Mouse (Mus musculus): ENCODE results near the gene Pter. TPM values are rescaled to one million over a fixed set of nuclear protein-coding genes. Genes with fewer than 3 reads are reported as not detected.

Pter gene
- total RNA-seq (2017), result 0.97 to 2.8 TPM (median 2.0 TPM) in 3 replicates

DNA sequence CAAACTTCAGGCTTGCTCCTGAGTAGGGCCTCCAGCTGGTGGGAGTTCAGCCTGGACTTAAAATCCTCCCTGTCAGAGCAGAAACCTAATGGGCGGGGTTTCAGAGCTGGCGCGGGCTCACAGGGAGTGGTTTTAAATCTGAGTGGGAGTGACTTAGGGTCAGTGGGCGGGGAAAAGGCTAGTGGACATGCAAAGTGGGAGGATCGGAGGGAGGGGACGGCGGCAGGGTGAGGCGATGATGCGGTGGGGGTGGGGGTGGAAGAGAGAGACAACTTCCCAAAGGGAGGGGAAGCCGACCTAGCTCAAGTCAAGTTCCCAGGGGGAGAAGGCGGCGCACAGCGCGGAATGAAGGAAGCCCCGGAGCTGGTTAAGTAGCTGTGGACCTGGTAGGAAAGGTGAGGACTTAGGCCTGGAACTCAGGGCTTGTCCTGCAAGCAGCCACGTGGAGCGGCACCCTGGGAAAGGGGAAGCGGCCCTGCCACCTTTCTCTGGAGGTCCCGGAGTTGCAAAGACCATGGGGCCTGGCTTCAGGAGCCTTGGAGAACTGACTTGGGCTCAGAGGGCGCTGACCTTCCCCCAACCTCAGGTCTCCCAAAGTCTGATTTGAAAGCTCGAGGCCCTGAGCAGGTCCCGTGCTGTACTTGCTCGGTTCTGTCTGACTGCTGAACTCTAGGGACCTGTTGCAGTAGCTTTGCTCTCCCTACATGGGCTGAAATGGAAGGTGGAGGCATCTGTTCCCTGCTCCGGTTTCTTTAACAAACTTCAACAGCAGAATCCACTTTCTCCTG lies at the start of gene Pter:
Pter (plus strand) TSS at position 238 of the 788 bp plus-strand sequence.
- ATAC-seq (replicated peaks; ENCODE audit: insufficient number of reproducible peaks, low FRiP score, low TSS enrichment, poor library complexity, severe bottlenecking), result peak; percentile 92

DNA sequence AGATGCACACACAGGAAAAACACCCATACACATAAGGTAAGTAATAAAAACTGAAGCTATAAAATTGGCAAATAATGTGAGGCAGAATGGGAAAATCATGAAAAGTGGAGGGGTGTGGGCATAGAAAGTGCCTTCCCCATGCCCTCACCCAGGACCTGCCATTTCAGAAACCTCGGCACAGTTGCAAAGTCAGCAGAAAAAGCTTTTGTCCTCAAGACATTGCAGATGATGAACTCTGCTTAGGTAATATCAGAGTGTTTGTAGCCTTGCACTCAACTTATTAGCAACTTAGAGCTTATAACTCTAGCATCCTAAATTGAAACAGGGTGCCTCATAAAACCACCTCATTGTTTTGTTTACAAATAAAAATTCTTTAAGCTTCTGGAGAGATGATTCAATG lies 49.6 kb upstream of the Pter start:
- ATAC-seq (replicated peaks; ENCODE audit: insufficient number of reproducible peaks, low FRiP score, low TSS enrichment, poor library complexity, severe bottlenecking), result no peak

DNA sequence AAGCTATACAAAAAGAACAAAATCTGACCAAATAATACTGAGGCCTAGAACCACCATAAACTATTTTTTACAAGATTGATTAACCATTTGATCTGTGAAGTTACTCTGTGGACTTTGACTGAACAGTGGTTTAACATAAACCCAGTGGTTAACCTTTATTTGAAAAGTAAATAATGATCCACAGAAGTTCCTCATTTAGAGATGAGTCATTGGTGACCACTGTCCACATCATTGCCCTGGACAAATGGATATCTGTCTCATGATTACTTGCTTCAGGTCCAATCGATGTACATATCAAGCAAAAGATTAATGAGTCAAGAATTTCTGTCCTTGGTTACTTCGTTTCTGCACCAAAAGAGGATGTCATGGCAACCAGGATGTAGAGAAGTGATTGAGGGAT lies 44.3 kb upstream of the Pter start:
- ATAC-seq (replicated peaks; ENCODE audit: insufficient number of reproducible peaks, low FRiP score, low TSS enrichment, poor library complexity, severe bottlenecking), result no peak

DNA sequence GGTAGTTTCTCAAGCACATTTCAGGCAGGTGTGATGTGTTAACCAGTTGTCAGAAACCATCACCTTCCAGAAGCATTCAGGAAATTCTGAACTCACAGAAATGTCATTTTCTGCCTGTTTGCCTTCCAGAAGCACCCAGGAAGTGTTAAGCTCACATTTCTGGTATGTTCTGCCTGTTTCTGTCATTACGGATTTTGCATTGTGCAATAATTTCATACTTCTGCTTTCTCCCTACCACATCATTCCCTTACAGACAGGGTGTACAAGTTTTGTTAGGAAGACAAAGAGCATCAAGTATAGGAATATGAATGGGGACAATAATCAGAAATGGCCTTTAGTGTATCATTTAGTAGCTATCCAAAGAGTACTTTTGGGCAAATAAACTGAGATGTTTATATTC lies 42.8 kb upstream of the Pter start:
- ATAC-seq (replicated peaks; ENCODE audit: insufficient number of reproducible peaks, low FRiP score, low TSS enrichment, poor library complexity, severe bottlenecking), result no peak

DNA sequence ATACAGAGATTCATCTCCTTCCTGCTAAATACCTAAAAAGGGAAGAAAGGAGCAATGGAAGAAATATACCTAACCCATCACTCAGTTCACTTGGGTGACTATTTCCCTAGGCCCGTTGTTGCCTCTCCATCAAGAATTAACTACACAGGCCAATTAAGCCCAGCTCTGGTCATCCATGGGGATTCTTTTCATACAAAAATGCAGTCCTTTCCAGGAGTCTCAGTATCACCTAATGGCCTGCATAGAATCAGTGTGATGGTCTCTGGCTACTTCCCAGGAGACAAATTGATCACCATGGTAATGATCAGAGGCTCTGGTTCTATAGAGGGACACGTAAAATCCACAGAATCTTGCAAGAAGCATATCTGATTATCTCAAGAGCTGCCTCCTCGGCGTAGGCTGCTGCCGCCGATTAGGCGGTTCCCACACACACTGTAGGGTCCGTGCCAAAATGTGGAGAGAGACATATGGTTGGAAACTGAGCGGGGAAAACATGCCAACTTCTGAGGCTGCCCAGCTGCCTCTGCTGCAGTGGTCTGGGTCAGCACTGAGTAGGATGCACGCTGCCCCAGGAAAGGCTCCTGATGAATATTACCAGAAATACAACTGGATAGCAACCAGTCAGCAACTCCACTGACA lies 40.4 kb upstream of the Pter start:
- ATAC-seq (replicated peaks; ENCODE audit: insufficient number of reproducible peaks, low FRiP score, low TSS enrichment, poor library complexity, severe bottlenecking), result no peak

DNA sequence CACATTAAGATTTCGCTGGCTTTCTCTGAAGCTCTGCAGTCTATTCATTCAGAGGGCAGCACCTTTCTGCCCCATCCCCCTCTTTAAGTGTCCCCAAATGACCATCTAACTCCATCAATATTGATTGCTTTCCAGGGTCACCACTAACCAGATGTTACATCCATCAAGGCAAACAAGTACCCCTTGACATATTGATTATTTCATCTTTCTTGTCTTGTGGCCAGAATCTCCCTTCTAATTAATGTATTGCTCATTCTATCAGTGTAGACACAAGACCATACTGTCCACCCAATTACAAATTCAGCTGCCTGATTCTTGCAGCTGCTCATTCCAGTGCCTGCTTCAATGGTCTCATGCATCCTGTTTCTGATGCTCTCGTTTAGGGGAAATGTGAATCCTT lies 36.8 kb upstream of the Pter start:
- ATAC-seq (replicated peaks; ENCODE audit: insufficient number of reproducible peaks, low FRiP score, low TSS enrichment, poor library complexity, severe bottlenecking), result no peak

DNA sequence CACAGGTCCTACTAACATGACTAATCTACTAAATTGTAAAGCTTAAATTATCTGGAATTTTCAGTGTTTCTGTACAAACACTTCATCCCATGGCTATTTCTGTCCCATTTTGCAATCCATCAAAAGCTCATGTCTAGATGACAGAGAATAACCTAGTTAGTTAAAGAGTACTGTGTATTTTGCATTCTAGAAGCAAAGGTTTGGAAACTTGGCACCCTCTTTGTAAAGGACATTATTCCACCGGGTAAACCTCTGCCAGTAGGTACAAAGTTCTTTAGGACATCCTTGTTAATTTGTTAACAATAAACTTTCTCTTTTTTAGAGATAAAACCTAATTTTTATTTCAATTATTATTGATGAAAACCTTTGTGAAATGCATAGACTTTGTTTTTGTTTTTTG lies 18.1 kb upstream of the Pter start:
- ATAC-seq (replicated peaks; ENCODE audit: insufficient number of reproducible peaks, low FRiP score, low TSS enrichment, poor library complexity, severe bottlenecking), result no peak

DNA sequence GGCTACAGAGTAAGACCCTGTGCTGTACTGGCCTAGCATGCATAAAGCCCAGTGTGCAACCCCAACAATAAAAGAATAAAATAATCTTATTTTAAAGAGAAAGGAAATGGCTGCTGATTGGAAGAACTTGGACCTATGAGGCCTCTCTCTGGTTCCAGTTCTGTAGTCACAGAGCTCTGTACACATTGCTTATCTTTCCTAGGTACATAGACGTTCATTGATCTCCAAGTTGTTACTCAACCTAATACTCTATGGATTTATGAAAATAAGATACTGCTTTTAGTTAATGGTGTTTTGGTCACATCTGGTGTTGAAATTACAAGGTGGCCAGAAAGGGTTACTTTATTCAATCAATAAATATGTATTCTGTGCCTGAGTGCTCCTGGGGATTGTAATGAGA lies 1.8 kb downstream of the Pter start:
- no peak for ATAC-seq (replicated peaks; ENCODE audit: insufficient number of reproducible peaks, low FRiP score, low TSS enrichment, poor library complexity, severe bottlenecking)

DNA sequence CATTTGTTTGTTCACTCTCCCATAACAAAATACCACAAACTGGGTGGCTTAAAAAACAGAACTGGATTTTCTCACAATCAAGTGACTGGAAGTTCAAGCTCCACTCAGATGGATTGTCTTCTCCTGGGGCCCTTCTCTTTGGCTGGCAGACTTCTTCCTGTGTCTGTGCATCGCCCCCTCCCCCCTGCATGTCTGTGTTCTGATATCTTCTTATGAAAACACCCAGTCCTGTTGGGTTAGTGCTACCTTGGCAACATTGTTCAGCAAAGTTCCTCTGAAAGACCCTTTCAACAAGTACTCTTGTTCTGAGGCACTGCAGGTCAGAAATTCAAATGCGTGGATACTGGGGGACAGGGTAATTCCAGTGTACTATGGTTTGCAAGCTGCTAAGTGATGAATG lies 6.5 kb downstream of the Pter start:
- no peak for ATAC-seq (replicated peaks; ENCODE audit: insufficient number of reproducible peaks, low FRiP score, low TSS enrichment, poor library complexity, severe bottlenecking)

DNA sequence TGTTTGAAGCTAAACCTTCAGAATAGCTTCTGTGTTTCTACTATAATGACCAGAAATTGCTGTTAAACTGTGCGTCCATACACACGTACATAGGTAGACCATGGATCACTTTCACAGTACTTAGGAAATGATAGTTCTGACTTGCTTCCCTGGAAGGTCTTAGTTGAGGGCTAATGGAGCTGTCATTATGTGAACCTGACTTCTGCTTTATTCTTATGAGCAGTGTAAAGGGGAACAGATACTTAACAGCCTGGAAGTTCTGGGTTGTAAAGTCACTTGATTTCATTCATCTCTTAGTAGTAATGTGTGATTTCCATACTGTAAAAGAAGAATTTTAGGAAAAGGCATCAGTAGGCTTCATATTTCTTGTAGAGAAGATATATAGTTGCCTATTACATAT lies 10.1 kb downstream of the Pter start:
- no peak for ATAC-seq (replicated peaks; ENCODE audit: insufficient number of reproducible peaks, low FRiP score, low TSS enrichment, poor library complexity, severe bottlenecking)

DNA sequence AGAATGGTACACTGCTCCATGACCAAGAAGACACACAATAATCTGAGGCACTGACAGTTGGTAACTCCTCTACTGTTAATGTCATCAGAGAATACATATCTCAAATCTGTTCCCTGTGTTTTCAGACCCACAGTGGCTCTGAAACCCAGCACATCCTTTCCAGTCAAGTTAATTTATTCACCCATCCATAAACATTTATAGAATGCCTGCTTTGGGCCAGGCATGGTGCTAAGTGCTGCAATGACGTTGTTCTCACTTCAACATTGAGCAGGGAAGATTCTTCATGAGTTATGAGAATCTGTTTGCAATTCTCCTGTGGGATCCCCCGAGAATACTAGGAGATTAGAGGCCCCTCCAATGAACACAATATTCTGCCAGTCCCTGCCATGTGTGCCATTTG lies 11.4 kb downstream of the Pter start:
- no peak for ATAC-seq (replicated peaks; ENCODE audit: insufficient number of reproducible peaks, low FRiP score, low TSS enrichment, poor library complexity, severe bottlenecking)

DNA sequence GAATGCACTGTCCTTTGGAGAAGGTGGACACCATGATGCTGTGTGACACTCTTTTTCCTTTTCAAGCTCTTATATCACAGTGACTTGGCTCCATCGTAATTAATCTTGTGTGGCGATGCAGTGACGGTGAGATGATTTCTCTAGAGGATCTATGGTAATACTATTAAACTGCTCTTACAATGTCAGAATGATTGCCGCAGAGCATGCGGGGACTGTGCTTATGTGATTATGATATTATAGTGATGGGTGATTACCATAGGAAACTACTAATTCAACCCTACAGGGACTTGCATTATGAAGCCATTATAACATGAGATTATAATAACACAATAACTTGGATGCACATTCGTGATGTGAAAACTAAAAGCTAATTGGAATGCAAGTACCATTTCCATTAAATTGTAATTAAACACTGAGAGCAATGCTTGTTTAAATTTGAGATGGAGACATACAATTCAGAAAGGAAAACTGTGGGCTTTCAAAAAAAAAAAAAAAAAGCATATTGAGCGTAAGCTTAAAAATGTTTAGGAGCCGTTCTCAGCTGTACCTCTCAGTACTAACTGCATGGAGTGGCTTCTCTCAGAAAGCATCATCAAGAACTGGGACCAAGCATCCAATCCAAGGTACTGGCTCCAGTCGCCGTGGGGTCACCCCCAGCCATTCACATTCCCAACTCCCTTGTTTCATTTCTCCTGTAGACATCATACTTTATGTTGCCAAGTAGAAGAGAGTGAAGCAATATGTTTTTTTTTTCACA lies 13.8 kb downstream of the Pter start:
- no peak for ATAC-seq (replicated peaks; ENCODE audit: insufficient number of reproducible peaks, low FRiP score, low TSS enrichment, poor library complexity, severe bottlenecking)

DNA sequence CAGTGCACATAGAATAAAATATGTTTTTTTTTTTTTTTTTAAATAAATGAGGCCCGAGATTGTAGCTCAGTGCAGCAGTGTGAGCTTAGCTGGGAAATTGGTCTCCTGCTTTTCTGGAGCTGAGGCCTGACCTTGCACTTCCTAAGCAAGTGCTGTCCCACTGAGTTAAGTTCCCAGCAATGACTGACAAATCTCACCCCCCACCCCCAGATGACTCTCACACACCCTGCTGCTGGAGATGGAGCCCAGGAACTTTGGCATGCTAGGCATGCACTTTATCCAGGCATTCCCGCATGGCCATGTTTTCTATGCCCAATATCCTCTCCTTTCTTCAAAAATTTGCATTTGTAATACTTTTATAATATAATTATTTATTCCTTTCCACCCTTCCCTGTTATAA lies 14.8 kb downstream of the Pter start:
- ATAC-seq (replicated peaks; ENCODE audit: insufficient number of reproducible peaks, low FRiP score, low TSS enrichment, poor library complexity, severe bottlenecking), result no peak

DNA sequence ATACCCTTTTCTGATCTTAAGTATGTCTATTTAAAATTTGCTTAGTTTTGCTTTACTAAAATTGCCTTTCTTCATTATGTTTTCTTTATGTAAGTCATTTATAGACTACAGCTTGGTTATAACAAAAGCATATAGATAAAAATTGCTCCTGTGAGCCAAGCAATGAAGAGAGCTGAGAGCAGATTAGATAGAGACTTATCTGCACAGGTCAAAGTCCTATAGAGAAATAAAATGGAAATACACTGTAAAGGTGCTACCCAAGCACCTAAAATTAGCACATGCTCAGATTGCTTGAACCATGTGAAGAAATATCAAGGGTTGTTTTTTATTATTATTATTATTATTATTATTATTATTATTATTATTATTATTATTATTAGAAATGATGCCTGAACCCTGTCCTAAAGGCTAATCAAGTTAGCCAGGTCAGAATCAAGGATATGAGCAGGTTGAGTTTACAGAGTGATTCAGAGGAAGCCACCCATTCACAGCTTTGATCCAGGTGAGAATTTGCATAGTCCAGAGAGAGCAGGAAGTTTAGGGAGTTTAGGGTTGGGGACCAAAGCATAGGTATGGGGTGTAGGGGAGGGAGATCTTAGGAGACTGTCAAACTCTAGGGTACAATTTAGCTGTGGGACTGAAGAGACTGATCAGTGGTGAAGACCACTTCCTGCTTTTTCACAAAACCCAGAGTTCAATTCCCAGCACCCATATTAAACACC lies 33.0 kb downstream of the Pter start:
- ATAC-seq (replicated peaks; ENCODE audit: insufficient number of reproducible peaks, low FRiP score, low TSS enrichment, poor library complexity, severe bottlenecking), result no peak

DNA sequence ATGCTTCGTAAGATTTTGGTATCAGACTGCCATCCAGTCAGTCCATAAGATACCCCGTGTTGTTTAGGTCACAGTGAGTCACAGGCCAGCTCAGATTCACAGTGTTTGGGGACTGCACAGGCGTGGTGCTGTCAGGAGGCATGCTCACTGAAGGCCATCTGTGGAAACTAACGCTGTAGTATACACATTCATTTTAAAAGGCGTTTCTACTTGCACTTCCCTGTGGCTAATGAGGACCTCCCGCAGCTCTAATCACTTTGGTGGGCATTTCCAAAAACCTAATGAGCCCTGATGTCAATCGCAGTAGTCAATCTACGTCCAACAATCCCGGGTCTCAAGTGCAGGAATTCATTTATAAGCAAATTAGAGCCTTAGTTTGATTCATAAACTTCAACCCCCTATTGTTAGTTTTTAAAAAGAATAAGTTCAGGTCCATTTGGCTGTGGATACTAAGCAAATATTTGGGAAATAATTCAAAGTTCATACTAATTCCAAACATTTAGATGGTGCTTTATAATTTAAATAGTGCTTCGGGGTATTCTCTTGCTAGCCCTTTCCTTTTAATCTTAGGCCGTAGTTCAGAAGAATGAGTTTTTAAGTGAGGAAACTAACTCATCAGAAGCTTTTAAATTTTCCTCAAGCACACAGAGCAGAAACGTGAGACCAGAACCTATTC lies 46.3 kb downstream of the Pter start:
- no peak for ATAC-seq (replicated peaks; ENCODE audit: insufficient number of reproducible peaks, low FRiP score, low TSS enrichment, poor library complexity, severe bottlenecking)

DNA sequence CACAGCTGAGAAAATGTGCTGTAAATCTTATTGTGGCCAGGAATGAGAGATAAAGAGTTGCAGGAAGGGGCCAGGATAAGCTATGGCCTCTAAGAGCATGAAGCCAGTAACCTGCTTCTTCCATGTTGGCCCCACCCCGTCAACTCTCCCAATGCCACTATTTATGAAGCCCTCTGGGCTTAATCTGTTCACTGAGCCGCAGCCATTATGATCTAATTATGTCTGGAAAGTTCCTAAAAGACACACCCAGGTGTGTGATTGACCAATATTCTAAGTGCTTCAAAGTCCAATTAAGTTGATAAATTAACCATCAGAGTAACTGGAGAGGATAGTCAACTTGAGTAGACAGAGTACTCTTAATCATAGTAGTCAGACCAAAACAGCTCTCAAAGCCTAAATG lies 49.9 kb downstream of the Pter start:
- ATAC-seq (replicated peaks; ENCODE audit: insufficient number of reproducible peaks, low FRiP score, low TSS enrichment, poor library complexity, severe bottlenecking), result no peak

DNA sequence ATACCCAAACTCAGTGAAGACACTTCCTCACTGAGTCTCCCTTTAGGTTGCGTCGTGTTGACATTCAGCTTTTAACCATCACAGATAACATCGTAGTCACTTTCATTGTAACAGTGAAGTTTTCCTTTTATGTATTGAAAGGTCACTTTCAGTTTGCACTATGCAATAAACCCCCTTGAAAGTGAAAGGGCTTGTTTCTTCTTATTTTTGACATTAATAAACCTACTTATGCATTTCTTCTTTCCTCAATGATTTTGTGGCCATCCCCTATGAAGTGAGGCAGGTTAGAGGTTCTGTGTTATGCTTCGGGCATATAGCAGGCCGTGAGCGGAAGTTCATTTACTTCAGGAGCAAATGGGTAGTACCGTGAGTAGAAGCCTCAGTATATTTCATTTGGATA lies 53.5 kb downstream of the Pter start:
- ATAC-seq (replicated peaks; ENCODE audit: insufficient number of reproducible peaks, low FRiP score, low TSS enrichment, poor library complexity, severe bottlenecking), result no peak

DNA sequence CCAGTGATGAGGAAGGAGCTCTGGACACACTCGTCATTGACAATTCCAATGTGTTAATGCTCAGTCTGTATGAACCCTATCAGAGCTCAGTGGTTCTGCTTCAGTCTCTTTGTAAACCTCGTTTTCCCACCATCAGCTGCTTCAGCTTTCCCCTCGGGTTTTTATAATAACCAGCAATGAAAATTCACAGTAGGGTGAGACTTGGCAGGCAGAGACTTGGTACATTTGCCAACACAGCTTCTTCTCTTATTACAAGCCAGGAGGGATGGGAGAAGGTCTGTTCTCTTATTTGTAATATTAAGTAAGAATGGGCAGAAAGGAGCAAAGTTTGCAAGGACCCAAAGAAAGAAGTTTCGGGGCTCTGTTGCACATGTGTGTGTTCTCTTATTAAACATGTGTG lies 54.9 kb downstream of the Pter start:
- no peak for ATAC-seq (replicated peaks; ENCODE audit: insufficient number of reproducible peaks, low FRiP score, low TSS enrichment, poor library complexity, severe bottlenecking)
